Mouse (Mus musculus) CH12.LX (cell line): ENCODE measurements at regions not wholly inside any gene's neighbourhood (a gene's known extent, or its start where the extent isn't known, plus 50 kb on each side); places are given as distances from the start of the nearest gene placed in this dataset.
"Not testable (repeated sequence)": the region's sequence is repeated elsewhere in the genome, so short reads cannot be mapped to it uniquely, and the experiment has no call there.

Source experiments
- DNase-seq: peaks from one replicate; pipeline ENCODE4 v3.0.0-alpha.2; 2013; ENCODE audit errors: extremely low read depth
- H3K27ac ChIP-seq: 2 replicates; pipeline ENCODE4 v1.5.1; 2012; ENCODE audit warnings: low read depth, mild to moderate bottlenecking, control low read depth, moderate library complexity; ENCODE audit not compliant: insufficient read depth
- H3K27me3 ChIP-seq: replicated peaks from 2 replicates; pipeline ENCODE3; 2012; ENCODE audit warnings: inconsistent platforms
- H3K36me3 ChIP-seq, 2 experiments: replicated peaks in 1 of 2; 2 replicates each; pipeline versions ENCODE3 to v1.6.1; 2012; ENCODE audit warnings: inconsistent platforms in 1 of 2, low read length in 1 of 2, mild to moderate bottlenecking in 1 of 2, mixed read lengths in 1 of 2, moderate library complexity in 1 of 2; ENCODE audit not compliant: control insufficient read depth in 1 of 2, insufficient read depth in 1 of 2
- H3K4me1 ChIP-seq, 2 experiments: 2 replicates each; pipeline ENCODE4 v1.6.1; 2012; ENCODE audit warnings: inconsistent platforms in 1 of 2, moderate library complexity in 1 of 2; ENCODE audit not compliant: insufficient read depth in 2 of 2, control insufficient read depth in 1 of 2
- H3K4me2 ChIP-seq: 2 replicates; pipeline ENCODE4 v1.6.1; 2012; ENCODE audit warnings: low read depth, mild to moderate bottlenecking, control low read depth; ENCODE audit not compliant: poor library complexity, insufficient read depth, severe bottlenecking
- H3K4me3 ChIP-seq, 3 experiments: fragments of 150-350 bp in 1 of 3; sonication (generic) in 1 of 3; replicated peaks in 1 of 3; 2 replicates each; pipeline versions ENCODE3 to v1.5.1; 2011 to 2012; ENCODE audit warnings: low read depth in 2 of 3, low read length in 2 of 3, mild to moderate bottlenecking in 2 of 3, moderate library complexity in 2 of 3, control low read depth in 1 of 3, improper control_type of control experiment in 1 of 3, inconsistent platforms in 1 of 3, mixed read lengths in 1 of 3; ENCODE audit not compliant: poor library complexity in 1 of 3
- H3K79me2 ChIP-seq: replicated peaks from 2 replicates; pipeline ENCODE4 v1.6.1; 2012; ENCODE audit warnings: mild to moderate bottlenecking, moderate library complexity; ENCODE audit not compliant: control insufficient read depth, poor library complexity, insufficient read depth, severe bottlenecking; ENCODE audit errors: extremely low read depth
- H3K9ac ChIP-seq: 2 replicates; pipeline ENCODE4 v1.6.1; 2012; ENCODE audit warnings: low read depth, mild to moderate bottlenecking, control low read depth, moderate library complexity; ENCODE audit not compliant: insufficient read depth
- H3K9me3 ChIP-seq: replicated peaks from 2 replicates; pipeline ENCODE3; 2012; ENCODE audit warnings: low read length, inconsistent platforms, mixed read lengths
- E2F4 ChIP-seq: IDR thresholded peaks from 2 replicates; pipeline ENCODE4 v1.6.1; 2011; ENCODE audit warnings: low read depth, low read length, improper control_type of control experiment; ENCODE audit not compliant: insufficient replicate concordance
- ELF1 ChIP-seq: IDR thresholded peaks from 2 replicates; pipeline ENCODE4 v1.6.1; 2014; ENCODE audit warnings: low read depth, mild to moderate bottlenecking, inconsistent platforms, low read length, improper control_type of control experiment
- ETS1 ChIP-seq: conservative IDR thresholded peaks from 2 replicates; pipeline ENCODE4 v1.6.1; 2012; ENCODE audit warnings: low read depth, mild to moderate bottlenecking, inconsistent platforms, low read length, improper control_type of control experiment, moderate library complexity
- GABPA ChIP-seq: IDR thresholded peaks from 2 replicates; pipeline ENCODE4 v1.6.1; 2012; ENCODE audit warnings: low read depth, low read length, improper control_type of control experiment, inconsistent platforms; ENCODE audit not compliant: insufficient replicate concordance
- MXI1 ChIP-seq: IDR thresholded peaks from 2 replicates; pipeline ENCODE4 v1.6.1; 2011; ENCODE audit warnings: mild to moderate bottlenecking, low read depth, low read length, improper control_type of control experiment
- NRF1 ChIP-seq: IDR thresholded peaks from 2 replicates; pipeline ENCODE4 v1.6.1; 2014; ENCODE audit warnings: low read depth, mild to moderate bottlenecking, inconsistent platforms, low read length, improper control_type of control experiment, moderate library complexity
- POLR2AphosphoS2 ChIP-seq: IDR thresholded peaks from 2 replicates; pipeline ENCODE4 v1.6.1; 2011; ENCODE audit warnings: low read depth, low read length, improper control_type of control experiment
- RAD21 ChIP-seq: IDR thresholded peaks from 2 replicates; pipeline ENCODE4 v1.6.1; 2011; ENCODE audit warnings: low read depth, mild to moderate bottlenecking, low read length, improper control_type of control experiment, moderate library complexity
- RCOR1 ChIP-seq: conservative IDR thresholded peaks from 2 replicates; pipeline ENCODE4 v1.6.1; 2012; ENCODE audit warnings: low read depth, mild to moderate bottlenecking, inconsistent platforms, low read length, improper control_type of control experiment
- TBP ChIP-seq: conservative IDR thresholded peaks from 2 replicates; pipeline ENCODE4 v1.6.1; 2011; ENCODE audit warnings: low read depth, low read length, improper control_type of control experiment
- TCF12 ChIP-seq: IDR thresholded peaks from 2 replicates; pipeline ENCODE4 v1.6.1; 2014; ENCODE audit warnings: low read depth, mild to moderate bottlenecking, inconsistent platforms, low read length, improper control_type of control experiment
- ZKSCAN1 ChIP-seq: IDR thresholded peaks from 2 replicates; pipeline ENCODE4 v1.6.1; 2012; ENCODE audit warnings: low read depth, inconsistent platforms, low read length, improper control_type of control experiment, borderline replicate concordance
- dilution Hi-C: fragments of 300-500 bp; cut with MboI; formaldehyde crosslinking; loops from 2 replicates; pipeline ENCODE4 v1.14.3; 2020; ENCODE audit warnings: low sequenced_read_pairs; ENCODE audit not compliant: extremely low pct_unique_long_range_greater_than_20kb, extremely low pct_ligation_motif_present
- in situ Hi-C: fragments of 300-500 bp; cut with MboI; formaldehyde crosslinking; loops from 3 replicates; pipeline ENCODE4 v1.14.3; 2019; ENCODE audit warnings: low sequenced_read_pairs, low pct_ligation_motif_present, low pct_unique_long_range_greater_than_20kb, mixed read lengths

DNA sequence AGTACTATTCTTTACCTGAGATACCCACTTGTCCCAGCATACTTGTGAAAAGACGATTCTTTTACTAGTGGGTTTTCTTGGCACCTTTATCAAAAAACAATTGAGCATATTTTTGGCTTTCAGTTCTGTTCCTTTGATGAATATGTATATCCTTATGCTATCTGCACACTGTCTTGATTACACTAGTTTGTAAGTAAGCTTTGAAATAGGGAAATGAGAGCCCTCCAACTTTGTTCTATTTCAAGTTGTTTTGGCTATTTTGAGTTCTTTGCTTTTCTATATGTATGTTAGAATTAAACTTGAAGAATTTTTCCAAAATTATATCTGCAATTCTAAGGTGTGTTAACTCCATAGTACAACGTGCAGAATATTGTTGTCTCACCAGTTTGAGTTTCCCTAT is 311.3 kb downstream of the Gm11232 start:
- no peak overlapping the region for H3K4me2 ChIP-seq
- no peak overlapping the region for H3K9ac ChIP-seq
- no peaks in the 10 kb centered on the region for H3K36me3 ChIP-seq
- no peaks in the 10 kb centered on the region for H3K79me2 ChIP-seq
- DNase-seq = no peak
- no peak overlapping the region for H3K27ac ChIP-seq
- dilution Hi-C loops (no loop called here), in situ Hi-C loops (no loop called here)
- H3K4me1 ChIP-seq = no peaks in the 10 kb centered on the region
- H3K9me3 ChIP-seq = peaks cover 37% of the 10 kb centered on the region
- H3K4me3 ChIP-seq = no peak overlapping the region
- no peaks in the 10 kb centered on the region for H3K27me3 ChIP-seq
- TF ChIP-seq ETS1 (no peak), ZKSCAN1 (no peak), TCF12 (no peak), POLR2AphosphoS2 (no peak), RCOR1 (no peak), NRF1 (no peak), ELF1 (no peak), E2F4 (no peak), RAD21 (no peak), MXI1 (no peak)

DNA sequence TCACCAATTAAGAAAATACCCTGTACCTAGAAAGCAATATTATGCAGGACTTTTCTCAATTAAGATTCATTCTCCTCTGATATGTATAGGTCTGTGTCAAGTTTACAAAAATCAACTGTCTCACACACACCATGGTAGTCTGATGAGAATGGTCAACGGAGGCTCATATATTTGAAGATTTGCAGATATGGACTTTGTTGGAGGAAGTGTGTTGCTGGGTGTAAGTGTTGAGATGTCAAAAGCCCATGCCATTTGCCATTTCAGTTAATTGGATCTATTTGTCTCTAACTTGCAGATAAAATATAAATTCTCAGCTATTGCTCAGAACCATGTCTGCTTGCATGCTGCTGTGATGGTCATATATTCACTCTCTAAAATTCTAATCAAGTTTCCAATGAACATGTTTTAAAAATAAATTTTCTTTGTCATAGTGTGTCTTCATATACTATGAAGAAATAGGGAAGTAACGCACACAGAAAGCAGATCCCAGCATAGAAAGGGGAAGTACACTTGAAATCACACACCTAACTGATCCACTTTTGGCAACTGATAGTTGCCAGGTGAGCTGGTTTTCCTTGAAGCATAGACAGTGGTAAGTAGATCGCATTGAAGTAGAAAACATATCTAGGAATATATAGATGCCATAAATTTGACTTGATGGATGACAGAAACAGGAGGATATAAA is 326.4 kb downstream of the Gm11232 start:
- H3K4me1 ChIP-seq = no peaks in the 10 kb centered on the region
- H3K79me2 ChIP-seq = no peaks in the 10 kb centered on the region
- peaks cover 24% of the 10 kb centered on the region for H3K9me3 ChIP-seq
- in situ Hi-C loops = no loop called here
- no peak overlapping the region for H3K4me3 ChIP-seq
- DNase-seq = no peak
- no peak overlapping the region for H3K9ac ChIP-seq
- dilution Hi-C loops = no loop called here
- H3K4me2 ChIP-seq = no peak overlapping the region
- no peak for TF ChIP-seq ZKSCAN1
- no peak for TF ChIP-seq GABPA
- no peak for TF ChIP-seq TBP
- no peaks in the 10 kb centered on the region for H3K27me3 ChIP-seq
- no peaks in the 10 kb centered on the region for H3K36me3 ChIP-seq
- H3K27ac ChIP-seq = no peak overlapping the region

DNA sequence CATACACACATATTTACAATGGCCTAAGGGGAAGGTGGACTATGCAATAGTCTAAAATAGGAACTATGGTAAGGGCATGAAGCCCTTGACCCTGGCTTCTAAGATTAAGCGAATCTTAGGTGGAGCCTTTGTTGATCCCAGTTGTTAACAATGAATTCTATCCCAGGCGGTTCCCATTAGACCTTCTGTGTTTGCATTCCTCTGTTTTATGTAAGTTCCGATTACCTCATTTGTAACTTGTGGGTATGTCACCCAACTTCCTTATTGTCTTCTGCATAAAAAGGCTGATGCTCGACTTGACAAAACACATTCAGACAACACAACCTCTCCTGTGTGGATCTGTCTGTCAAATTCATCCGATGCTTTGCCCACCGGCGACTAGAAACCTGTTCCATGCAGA is 335.6 kb downstream of the Gm11232 start:
- H3K9me3 ChIP-seq, H3K79me2 ChIP-seq, DNase-seq, in situ Hi-C loops, H3K36me3 ChIP-seq, H3K9ac ChIP-seq, H3K4me1 ChIP-seq, H3K27ac ChIP-seq, H3K4me3 ChIP-seq, H3K27me3 ChIP-seq, H3K4me2 ChIP-seq, dilution Hi-C loops: not testable (repeated sequence)
